Mouse (Mus musculus) monocyte, adult 5-6 weeks (primary cell): Measurements from ENCODE around the gene Rtf2. TPM values are rescaled to one million over a fixed set of nuclear protein-coding genes. Genes with fewer than 3 reads are reported as not detected.

Experiments used
- ATAC-seq: fragments of 153-309, 156-312 bp; replicated peaks from 2 replicates; pipeline ENCODE4 v1.8.0; 2017; ENCODE audit warnings: mild to moderate bottlenecking; ENCODE audit not compliant: low TSS enrichment, insufficient number of reproducible peaks, severe bottlenecking, poor library complexity, low FRiP score
- total RNA-seq: library from RNA; stranded (forward); fragments of 200-1000, 200-491, 200-594 nt; gene quantifications from 3 replicates; pipeline ENCODE4 v1.2.3, GENCODE M21; 2017

The Rtf2 gene
- total RNA-seq, 1 experiment from 2014 or later, result 193 TPM

GRCm38 (mm10) chr2:172430609-172431008, 9.7 kb upstream of the Rtf2 start:
- no peak for ATAC-seq

GRCm38 (mm10) chr2:172433746-172434145, 6.6 kb upstream of the Rtf2 start:
- ATAC-seq, result peak; percentile 60; the same call in 1 of the 2 replicates

DNA sequence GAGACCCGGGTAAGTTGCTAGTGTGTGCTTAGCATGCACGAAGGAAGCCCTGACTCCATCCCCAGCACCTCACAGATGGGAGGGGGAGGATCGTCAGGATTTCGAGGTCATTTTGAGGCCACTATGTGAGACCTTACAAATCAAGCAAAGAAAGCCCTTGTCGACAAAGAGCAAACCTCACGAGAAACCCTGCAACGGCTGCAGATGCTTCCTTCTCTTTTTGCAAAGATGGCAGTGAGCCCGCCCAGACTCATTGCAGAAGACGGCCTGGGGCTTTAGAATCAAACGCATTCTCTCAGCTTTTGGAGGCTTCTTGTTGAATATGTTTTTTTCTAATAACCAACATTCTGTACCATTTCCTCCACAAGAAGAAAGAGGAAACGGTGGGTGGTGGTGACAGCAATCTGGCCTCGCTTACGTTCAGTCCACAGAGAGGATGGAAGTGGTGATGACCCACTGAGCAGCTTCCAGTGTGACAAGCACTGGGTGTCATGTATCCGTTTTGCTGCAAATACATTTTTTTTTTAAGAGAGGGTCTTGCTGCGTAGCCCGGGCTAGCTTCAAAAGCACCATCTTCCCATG, 2.9 kb upstream of the Rtf2 start:
- ATAC-seq, result peak; percentile 32; the same call in 1 of the 2 replicates

- 0 out of 2 replicates have a peak, but pooled peaks have one; percentile 2 for ATAC-seq
These were observed 267 bp downstream of the Rtf2 start for GRCm38 (mm10) chr2:172440640-172441005.

DNA sequence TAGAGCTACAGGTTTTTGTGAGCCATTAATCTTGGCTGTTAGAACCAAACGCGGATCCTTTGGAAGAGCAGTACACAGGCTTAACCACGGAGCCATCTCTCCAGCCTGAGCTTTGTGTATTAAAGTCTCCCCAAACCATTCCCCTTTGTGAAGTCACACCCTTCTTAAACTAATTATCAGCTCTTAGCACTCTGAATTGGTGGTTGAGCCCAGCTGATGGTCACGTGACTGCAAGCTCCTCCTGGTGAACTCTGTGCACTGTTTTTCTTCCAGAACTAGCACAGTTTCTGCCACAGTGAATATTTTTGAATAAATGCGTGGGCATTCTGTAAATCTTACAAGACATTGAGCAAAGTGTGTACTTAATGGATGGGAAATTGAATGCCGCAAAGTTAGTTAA, 820 bp downstream of the Rtf2 start:
- 0 out of 2 replicates have a peak, but pooled peaks have one; percentile 29 for ATAC-seq

GRCm38 (mm10) chr2:172445617-172446016, 5.3 kb downstream of the Rtf2 start:
- ATAC-seq, result no peak

- no peak for ATAC-seq
These were observed 7.0 kb downstream of the Rtf2 start for GRCm38 (mm10) chr2:172447317-172447716.

DNA sequence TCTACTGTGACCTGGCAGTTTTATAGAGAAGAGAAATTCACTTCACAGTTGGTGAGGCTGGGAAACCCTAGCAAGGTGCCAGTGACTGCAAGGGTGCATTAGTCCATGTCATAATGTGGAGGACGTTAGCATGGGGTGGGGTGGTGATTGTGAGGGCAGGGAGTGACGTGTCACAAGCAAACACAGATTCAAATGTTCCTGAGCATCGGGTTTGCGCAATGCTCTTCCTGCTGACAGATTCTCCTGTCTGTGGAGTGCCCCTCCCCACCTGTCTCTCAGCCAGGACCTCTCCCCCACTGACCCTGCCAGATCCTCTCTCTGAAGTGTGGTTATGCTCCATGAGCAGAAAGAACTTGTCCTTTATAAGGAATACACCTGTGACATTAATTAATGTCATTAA, 8.0 kb downstream of the Rtf2 start:
- no peak for ATAC-seq

- no peak for ATAC-seq
These were observed 10.3 kb downstream of the Rtf2 start for GRCm38 (mm10) chr2:172450640-172451039.

DNA sequence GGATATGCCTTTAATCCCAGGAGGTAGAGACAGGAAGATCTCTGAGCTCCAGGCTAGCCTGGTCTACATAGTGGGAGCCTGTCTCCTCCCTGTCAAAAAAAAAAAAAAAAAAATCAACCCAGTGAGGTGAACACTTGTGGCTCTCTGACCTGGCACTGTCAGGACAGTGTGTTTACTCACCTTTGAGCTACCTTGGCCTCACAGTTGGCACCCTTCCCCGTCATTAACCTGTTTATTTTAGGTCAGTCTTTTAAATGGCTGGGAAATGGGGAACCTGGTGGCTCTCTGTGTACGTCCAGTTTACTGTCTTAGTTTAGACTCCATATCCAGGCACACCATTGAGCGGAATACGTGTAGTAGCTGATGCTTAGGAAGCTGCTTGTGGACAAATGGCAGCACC, 11.7 kb downstream of the Rtf2 start:
- no peak for ATAC-seq

GRCm38 (mm10) chr2:172452458-172452857, 12.1 kb downstream of the Rtf2 start:
- no peak for ATAC-seq

DNA sequence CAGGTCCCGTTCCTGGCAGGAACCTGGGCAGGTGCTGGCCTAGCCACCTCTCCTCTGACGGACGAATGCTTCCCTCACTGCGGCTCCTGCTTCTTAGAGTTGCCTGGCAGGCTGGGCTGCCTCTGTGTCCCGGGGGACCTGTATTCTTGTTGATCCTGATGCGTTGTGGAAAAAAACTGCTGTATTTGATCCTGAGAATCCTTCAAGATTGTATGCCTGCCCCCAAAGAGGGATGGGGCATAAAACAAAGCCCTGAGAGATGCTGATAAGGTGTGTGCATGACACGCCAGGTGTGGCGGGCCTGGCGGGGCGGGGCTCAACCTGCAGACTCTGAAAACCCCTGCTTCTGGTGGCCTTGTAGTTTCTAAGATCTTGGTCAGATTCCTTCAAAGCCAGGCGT, 18.1 kb downstream of the Rtf2 start, which contains the start of gene Gcnt7:
TSS of gene Gcnt7 (minus strand) at position 101 of the 400 bp plus-strand sequence.
- ATAC-seq, result no peak

DNA sequence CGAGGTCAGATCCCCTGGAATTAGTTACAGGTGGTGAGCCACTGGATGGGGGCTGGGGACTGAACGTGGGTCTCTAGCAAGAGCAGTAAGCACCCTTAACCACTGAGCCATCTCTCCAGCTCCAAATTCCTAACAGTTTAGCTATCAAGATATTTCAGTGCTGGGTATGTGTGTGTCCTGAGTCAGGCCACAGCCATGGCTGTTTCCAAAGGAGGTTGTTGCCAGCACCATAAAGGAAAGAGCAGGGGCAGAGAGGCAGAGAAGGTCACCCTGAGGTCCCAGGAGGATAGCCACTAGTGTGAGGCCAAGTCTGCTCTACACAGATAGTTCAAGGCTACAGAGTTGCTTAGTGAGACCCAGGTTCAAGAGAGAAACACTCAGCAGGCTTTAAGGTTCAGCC, 20.3 kb downstream of the Rtf2 start:
- no peak for ATAC-seq

DNA sequence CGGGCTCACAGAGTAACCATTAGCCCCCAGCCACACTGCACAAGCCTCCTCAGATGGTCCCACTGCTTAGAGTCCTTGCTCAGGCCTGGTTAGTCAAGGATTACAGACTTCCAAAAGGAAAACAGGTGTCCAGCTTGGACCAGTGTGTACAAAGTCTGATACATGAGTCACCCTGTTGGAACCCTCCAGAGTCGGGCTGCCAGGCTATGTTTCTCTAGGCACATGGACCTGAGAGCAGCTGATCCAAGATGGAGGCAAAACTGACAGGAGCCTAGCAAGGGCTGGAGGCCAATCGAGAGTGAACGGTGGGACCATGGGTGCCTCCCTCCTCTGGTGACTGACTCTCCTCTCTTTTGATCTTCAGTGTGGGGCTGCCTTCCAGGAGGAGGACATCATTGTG, 22.5 kb downstream of the Rtf2 start:
- ATAC-seq, result no peak

DNA sequence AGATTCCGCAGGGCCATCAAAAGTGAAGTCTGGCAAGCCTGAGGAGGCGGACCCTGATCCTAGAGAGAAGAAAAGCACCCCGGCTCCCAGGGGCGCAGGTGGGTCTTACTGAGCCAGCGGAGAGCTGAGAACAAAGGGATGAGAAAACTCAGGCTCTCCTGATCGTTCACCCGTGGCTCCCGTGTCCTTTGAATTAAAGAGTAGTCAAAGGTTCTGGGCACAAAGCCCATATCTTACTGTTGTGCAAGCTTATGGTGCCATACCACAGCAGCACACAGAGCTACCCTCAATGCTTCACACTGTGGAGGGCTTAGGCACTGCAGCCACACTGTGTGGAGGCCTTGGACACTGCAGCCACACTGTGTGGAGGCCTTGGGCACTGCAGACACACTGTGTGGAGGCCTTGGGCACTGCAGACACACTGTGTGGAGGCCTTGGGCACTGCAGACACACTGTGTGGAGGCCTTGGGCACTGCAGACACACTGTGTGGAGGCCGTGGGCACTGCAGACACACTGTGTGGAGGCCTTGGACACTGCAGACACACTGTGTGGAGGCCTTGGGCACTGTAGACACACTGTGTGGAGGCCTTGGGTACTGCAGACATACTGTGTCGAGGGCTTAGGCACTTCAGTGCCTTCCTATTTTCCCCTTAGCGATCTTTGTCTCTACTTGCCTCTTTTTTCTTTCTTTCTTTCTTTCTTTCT, 26.2 kb downstream of the Rtf2 start:
- ATAC-seq, result no peak

- ATAC-seq, result no peak
These were observed 26.9 kb downstream of the Rtf2 start for GRCm38 (mm10) chr2:172467206-172467605.

DNA sequence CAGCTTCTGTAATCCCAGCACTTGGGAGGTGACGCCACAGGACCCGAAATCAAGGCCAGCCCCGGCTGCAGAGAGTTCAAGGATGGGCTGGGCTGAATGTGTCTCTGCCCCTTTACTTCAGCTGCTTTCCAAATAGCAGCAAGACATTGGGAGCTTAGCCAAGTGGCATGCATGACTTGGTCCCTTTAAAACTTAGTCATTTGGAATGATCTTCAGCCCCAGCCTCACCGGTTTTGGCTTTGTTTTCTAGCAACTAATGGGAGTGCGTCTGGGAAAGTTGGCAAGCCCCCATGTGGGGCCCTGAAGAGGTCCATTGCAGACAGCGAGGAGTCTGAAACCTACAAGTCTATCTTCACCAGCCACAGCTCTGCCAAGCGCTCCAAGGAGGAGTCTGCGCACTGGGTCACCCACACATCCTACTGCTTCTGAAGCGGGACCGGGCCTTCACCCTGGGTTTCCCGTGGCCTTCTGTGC, 28.0 kb downstream of the Rtf2 start:
- ATAC-seq, result no peak

DNA sequence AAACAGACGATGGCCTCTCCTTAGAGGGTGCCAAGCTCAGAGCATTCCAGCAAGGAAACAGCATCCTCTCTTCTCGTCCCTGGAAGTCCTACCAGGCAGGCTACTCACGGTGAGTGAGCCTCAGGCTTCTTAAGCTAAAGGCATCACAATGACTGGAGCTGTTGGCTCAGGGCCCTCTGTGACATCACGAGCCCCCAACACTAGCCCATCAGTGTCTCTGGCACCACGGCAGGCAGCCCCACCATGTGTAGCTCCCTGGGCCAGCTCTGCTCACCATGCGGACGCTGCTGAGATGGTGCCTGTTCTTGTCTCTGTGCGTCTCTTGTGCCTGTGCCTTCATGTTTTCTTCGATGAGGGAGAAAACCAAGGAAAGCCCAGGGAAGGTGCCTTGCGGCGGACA, 32.0 kb downstream of the Rtf2 start, which contains the start of gene Fam209:
TSS of gene Fam209 (plus strand) at position 203 of the 400 bp plus-strand sequence.
- no peak for ATAC-seq

DNA sequence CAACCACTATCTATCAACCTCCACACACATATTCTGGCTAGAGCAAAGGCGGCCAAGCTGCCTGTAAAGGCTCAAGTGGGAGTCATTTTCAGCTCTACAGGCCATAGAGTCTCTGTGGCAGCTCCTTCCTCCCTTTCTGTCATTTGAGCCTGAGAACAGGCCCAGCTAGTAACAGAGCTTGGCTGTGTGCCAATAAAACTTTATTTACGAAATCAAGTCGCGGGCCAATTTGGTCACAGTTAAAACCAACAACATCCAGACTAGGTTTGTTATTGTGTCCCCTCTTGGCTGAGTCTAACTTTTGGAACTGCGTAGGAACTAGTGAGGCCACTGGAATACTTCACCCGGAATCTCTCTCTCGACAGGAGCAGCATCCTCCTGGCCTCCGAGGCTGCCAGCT, 33.2 kb downstream of the Rtf2 start:
- no peak for ATAC-seq

DNA sequence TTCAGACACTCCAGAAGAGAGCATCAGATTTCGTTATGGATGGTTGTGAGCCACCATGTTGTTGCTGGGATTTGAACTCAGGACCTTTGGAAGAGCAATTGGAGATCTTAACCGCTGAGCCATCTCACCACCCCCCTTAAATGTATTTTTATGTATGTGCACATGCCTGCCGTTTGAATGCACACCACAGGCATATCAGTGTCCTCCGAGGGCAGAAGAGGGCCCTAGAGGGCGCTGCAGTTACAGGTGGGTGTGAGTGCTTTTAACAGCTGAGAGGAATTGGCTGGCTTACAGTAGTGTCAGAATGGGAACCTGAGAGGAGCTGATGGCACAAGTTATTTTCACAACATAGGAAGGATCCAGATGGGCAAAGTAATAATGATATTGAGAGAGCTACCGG, 34.6 kb downstream of the Rtf2 start:
- ATAC-seq, result no peak
